Mouse (Mus musculus) embryonic facial prominence, embryonic 11.5 days (tissue): ENCODE measurements around the gene Zfp148. TPM values are rescaled to one million over a fixed set of nuclear protein-coding genes. Genes with fewer than 3 reads are reported as not detected.

Experiments used
- ATAC-seq: fragments of 200-750 bp; cut with Nextera tagmentation; replicated peaks from 2 replicates; pipeline ENCODE4 v1.8.0; 2017; ENCODE audit warnings: low read depth; ENCODE audit not compliant: insufficient number of reproducible peaks, low FRiP score, low TSS enrichment
- DNase-seq: peaks from one replicate; pipeline ENCODE4 v3.0.0-alpha.2; 2015; ENCODE audit warnings: low spot score
- H3K27ac ChIP-seq: fragments of 300-500 bp; sonication (generic); replicated peaks from 2 replicates; pipeline ENCODE4 v1.5.1; 2014; ENCODE audit warnings: mild to moderate bottlenecking, low read depth, low read length, control low read depth
- H3K27me3 ChIP-seq: fragments of 300-500 bp; sonication (generic); 2 replicates; pipeline ENCODE4 v1.6.1; 2014; ENCODE audit warnings: mild to moderate bottlenecking, low read length, moderate library complexity, mixed read lengths; ENCODE audit not compliant: control insufficient read depth, insufficient read depth
- H3K36me3 ChIP-seq: fragments of 300-500 bp; sonication (generic); replicated peaks from 2 replicates; pipeline ENCODE4 v1.6.1; 2014; ENCODE audit warnings: low read depth, mild to moderate bottlenecking, low read length, moderate library complexity, mixed read lengths; ENCODE audit not compliant: control insufficient read depth, insufficient read depth
- H3K4me1 ChIP-seq: fragments of 300-500 bp; sonication (generic); 2 replicates; pipeline ENCODE4 v1.6.1; 2014; ENCODE audit warnings: low read length, mixed read lengths; ENCODE audit not compliant: control insufficient read depth, insufficient read depth
- H3K4me2 ChIP-seq: fragments of 300-500 bp; sonication (generic); 2 replicates; pipeline ENCODE4 v1.6.1; 2014; ENCODE audit warnings: low read depth, mild to moderate bottlenecking, control low read depth, low read length, moderate library complexity
- H3K4me3 ChIP-seq: fragments of 300-500 bp; sonication (generic); 2 replicates; pipeline ENCODE4 v1.5.1; 2014; ENCODE audit warnings: low read depth, low read length, control low read depth
- H3K9ac ChIP-seq: fragments of 300-500 bp; sonication (generic); replicated peaks from 2 replicates; pipeline ENCODE4 v1.6.1; 2014; ENCODE audit warnings: mild to moderate bottlenecking, control low read depth, low read length
- H3K9me3 ChIP-seq: fragments of 300-500 bp; sonication (generic); replicated peaks from 2 replicates; pipeline ENCODE4 v1.6.1; 2016; ENCODE audit warnings: mild to moderate bottlenecking, low read length, inconsistent platforms, mixed read lengths; ENCODE audit not compliant: control insufficient read depth
- WGBS: fragments of 180-500 bp; shearing (Covaris S2); extraction: QIAGEN DNeasy Blood & Tissue Kit; methylation state at CpG from one replicate; pipeline ENCODE4 v1.1.7; 2014; 5-methylcytosine and 5-hydroxymethylcytosine counted together
- polyA plus RNA-seq: library from polyadenylated mRNA; unstranded; fragments of >200 nt; fragmentation: Nextera tagmentation; extraction: Ambion mirVana; gene quantifications from 2 replicates; pipeline ENCODE4 v1.2.1, GENCODE M21; 2014

Gene Zfp148
- polyA plus RNA-seq, 1 experiment from 2014 or later = 52.9 TPM

DNA sequence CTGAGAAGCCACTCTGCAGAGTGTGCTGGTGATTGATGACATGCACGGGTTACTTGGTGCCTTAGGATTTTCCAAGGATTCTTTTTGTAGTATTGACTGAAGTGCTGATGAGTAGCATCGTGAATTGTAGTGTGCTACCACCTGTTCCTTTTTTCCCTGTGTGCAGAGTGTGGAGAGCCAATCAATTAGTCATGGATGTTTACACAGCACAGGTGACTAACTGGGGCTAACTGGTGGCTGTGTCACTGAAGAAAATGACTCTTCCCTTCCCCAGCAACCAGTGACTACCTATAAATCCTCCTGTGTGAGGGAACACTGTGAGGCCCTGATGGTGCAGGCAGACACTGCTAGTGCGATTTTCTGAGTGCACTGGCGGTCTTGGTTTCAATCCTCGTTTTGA is 66.2 kb downstream of the Zfp148 start:
- Histone ChIP-seq H3K9me3 (no peaks in the 10 kb centered on the region), H3K4me1 (no peaks in the 10 kb centered on the region), H3K27ac (no peak overlapping the region), H3K27me3 (no peaks in the 10 kb centered on the region), H3K36me3 (no peaks in the 10 kb centered on the region), H3K4me2 (no peak overlapping the region), H3K9ac (no peak overlapping the region), H3K4me3 (no peak overlapping the region)
- ATAC-seq = no peak
- no peak for DNase-seq
- 78% methylated on average over 5 of the region's 5 CpGs for WGBS

DNA sequence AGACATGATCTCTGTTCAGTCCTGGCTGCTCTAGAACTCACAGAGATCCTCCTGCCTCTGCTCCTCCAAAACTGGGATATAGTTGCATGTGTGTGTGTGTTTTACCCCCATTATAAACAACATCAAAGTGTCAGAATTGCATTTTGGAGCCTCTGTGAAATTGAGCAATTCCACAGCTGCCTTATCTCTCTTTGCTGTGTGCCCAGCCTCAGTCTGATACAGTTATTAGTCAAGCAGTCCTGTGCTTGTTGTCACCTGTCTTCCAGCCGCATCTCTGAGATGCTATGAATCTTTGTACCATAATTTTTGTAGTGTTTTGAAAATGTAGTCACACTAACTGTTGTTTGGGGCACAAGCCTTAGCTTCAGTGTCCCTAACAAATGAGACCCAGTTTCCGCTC is 73.2 kb downstream of the Zfp148 start:
- no peaks in the 10 kb centered on the region for H3K9me3 ChIP-seq
- no peak overlapping the region for H3K4me2 ChIP-seq
- no peak overlapping the region for H3K9ac ChIP-seq
- no peaks in the 10 kb centered on the region for H3K27me3 ChIP-seq
- no peaks in the 10 kb centered on the region for H3K4me1 ChIP-seq
- no peaks in the 10 kb centered on the region for H3K36me3 ChIP-seq
- no peak overlapping the region for H3K27ac ChIP-seq
- 91% methylated on average over 2 of the region's 2 CpGs for WGBS
- ATAC-seq = no peak
- no peak overlapping the region for H3K4me3 ChIP-seq
- no peak for DNase-seq

DNA sequence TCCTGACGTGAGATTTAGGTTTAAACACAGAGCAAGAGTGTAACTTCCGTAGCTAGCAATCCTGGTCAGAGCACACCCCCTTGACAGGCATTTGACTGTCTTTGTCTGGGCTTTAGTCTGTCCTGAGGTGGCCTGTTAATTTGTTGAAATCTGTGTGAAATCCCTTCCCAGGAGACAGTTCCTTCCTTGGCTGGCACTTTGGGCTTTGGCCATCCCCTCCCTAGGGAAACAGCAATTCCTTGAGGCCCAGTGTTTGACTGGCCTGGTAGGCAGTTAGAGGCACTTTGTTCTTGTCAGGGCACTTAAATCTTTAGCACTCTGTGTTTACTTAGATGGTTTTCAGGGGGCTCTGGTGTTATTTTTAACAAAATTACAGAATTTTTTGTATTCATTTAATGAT is 73.7 kb downstream of the Zfp148 start:
- H3K4me3 ChIP-seq = no peak overlapping the region
- WGBS = 66% methylated on average over 2 of the region's 2 CpGs
- no peaks in the 10 kb centered on the region for H3K27me3 ChIP-seq
- no peak overlapping the region for H3K4me2 ChIP-seq
- ATAC-seq (no peak), DNase-seq (no peak)
- H3K9ac ChIP-seq = no peak overlapping the region
- peaks cover 3% of the 10 kb centered on the region; the same call in 1 of the 2 replicates for H3K36me3 ChIP-seq
- H3K27ac ChIP-seq = no peak overlapping the region
- no peaks in the 10 kb centered on the region for H3K4me1 ChIP-seq
- no peaks in the 10 kb centered on the region for H3K9me3 ChIP-seq

DNA sequence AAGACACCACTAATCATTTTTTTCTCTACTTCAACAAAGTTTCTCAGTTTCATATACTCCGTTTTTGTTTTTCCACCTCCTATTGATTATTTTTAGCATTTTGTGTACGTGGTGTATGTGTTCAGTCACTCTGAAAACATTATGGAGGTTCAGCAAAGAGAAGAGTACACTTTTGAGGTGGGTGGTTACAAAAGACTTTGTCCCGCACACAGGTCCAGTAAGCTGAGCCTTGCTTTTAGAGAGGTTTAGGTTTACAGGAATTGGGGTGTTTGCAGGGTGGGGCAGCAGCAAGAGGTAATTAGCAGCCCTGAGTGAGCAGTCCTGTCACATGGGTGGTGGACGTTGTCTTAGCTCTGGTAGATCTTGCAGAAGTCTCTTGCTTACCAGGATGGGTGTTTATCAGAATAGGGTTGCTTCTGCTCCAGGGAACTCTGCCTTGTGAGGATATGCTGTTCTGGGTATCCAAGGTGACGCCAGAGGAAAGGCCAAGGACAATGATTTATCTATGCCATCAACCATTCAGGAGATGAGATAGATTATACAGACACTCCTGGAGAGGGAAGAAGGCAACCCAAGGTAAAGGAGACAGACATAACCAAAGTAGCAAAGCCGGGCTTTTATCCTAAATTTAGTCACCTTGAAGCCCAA is 74.8 kb downstream of the Zfp148 start:
- Histone ChIP-seq H3K27ac (no peak overlapping the region), H3K9ac (no peak overlapping the region), H3K36me3 (peaks cover 3% of the 10 kb centered on the region; the same call in 1 of the 2 replicates), H3K4me3 (no peak overlapping the region), H3K9me3 (no peaks in the 10 kb centered on the region), H3K4me2 (no peak overlapping the region), H3K4me1 (no peaks in the 10 kb centered on the region), H3K27me3 (no peaks in the 10 kb centered on the region)
- no peak for DNase-seq
- WGBS = 81% methylated on average over 6 of the region's 6 CpGs
- no peak for ATAC-seq

DNA sequence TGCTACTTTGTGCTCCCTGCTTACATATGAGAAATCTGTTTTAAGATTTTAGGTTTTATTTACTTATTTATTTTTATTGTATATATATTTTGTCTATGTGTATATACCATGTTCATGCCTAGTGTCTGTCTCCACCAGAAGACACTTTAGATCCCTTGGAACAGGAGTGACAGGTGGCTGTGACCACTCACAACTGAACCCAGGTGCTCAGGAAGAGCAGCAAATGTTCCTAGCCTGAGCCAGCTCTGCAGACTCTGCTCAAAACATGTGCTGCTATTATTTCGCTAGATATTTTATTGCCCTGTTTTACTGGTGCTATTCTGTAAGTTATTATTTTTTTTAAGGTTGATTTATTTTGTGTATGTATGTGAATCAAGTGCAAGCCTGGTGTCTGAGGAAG is 78.5 kb downstream of the Zfp148 start:
- H3K36me3 ChIP-seq = peaks cover 3% of the 10 kb centered on the region; the same call in 1 of the 2 replicates
- no peak overlapping the region for H3K4me3 ChIP-seq
- H3K27ac ChIP-seq = no peak overlapping the region
- H3K9me3 ChIP-seq = no peaks in the 10 kb centered on the region
- DNase-seq = no peak
- 100% methylated on average over 1 of the region's 1 CpGs for WGBS
- no peaks in the 10 kb centered on the region for H3K27me3 ChIP-seq
- no peaks in the 10 kb centered on the region for H3K4me1 ChIP-seq
- ATAC-seq = no peak
- H3K4me2 ChIP-seq = no peak overlapping the region
- H3K9ac ChIP-seq = no peak overlapping the region

DNA sequence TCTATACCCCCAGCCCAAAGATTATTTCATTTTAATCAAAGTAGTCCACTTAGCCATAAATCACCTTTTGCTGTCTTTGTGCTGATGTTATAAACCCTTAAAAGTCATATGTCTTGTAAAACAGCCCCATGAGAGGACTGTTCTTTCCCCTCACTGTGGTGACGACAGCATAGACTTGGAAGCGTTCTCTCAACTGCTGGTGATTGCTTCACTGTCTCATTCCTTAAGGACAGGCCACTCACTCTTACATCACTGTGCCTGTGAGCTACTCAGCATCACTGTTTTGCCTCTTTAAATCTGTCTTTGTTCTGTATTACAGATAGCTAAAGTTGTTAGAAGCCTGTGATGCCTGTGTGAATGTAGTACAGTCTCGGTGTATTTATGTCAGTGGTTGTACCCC is 80.8 kb downstream of the Zfp148 start:
- no peak for ATAC-seq
- no peaks in the 10 kb centered on the region for H3K9me3 ChIP-seq
- no peak overlapping the region for H3K9ac ChIP-seq
- peaks cover 3% of the 10 kb centered on the region; the same call in 1 of the 2 replicates for H3K36me3 ChIP-seq
- DNase-seq = no peak
- WGBS = 85% methylated on average over 3 of the region's 3 CpGs
- H3K4me1 ChIP-seq = no peaks in the 10 kb centered on the region
- H3K27ac ChIP-seq = no peak overlapping the region
- H3K4me3 ChIP-seq = no peak overlapping the region
- H3K4me2 ChIP-seq = no peak overlapping the region
- no peaks in the 10 kb centered on the region for H3K27me3 ChIP-seq

DNA sequence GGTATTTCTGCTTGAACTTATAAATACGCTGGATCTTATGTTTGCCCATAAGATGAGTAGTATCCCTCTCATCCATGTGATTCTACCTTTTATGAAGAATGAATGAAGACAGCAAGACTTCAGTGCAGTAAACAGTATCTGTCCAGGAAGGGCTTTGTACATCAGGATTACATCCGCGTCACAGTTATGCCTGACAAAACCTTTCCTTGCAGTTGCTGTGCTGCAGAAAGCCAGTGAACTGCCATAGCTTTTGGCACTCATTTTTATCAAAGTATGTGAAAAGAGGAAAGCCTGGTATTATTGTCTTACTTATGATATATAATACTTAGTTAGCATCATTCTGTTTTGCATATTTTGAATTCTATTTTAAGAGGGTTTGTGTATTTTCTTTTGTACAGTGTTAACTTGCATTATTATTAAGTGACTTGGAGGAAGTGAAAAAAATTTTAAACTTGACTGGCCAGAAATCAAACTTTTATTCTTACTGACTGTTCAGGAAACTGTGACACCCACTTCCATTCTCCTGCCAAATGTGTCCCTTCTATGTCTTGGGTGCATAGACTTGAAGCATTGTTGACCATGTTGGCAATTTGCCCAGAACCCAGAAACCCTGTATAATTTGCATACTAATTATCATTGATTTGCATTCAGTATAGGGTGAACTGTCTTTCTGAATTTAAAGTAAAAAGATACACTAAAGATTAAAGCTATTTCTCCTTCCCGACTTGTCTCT is 84.0 kb downstream of the Zfp148 start:
- Histone ChIP-seq H3K27ac (no peak overlapping the region), H3K4me1 (no peaks in the 10 kb centered on the region), H3K27me3 (no peaks in the 10 kb centered on the region), H3K9me3 (no peaks in the 10 kb centered on the region), H3K36me3 (no peaks in the 10 kb centered on the region), H3K9ac (no peak overlapping the region), H3K4me2 (no peak overlapping the region), H3K4me3 (no peak overlapping the region)
- DNase-seq (no peak), ATAC-seq (no peak)
- WGBS = 92% methylated on average over 4 of the region's 4 CpGs

DNA sequence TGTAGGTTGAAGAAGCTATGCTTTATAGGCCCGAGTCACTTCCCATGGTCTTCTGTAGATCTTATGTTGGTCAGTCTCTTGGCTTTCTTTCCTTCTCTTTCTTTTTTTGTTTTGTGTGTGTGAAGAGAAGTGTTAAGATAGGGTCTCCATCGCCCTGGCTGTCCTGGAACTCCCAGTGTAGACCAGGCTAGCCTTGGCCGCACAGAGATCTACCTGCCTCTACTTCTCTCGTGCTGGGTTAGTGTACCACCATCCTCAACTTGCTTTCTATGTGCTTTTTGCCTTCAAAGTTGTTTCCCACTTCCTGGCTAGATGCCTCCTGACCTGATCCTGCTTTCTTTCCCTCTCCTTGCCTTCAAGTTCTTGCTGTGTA is 84.6 kb downstream of the Zfp148 start:
- Histone ChIP-seq H3K36me3 (no peaks in the 10 kb centered on the region), H3K4me1 (no peaks in the 10 kb centered on the region), H3K9ac (no peak overlapping the region), H3K4me2 (no peak overlapping the region), H3K9me3 (no peaks in the 10 kb centered on the region), H3K27ac (no peak overlapping the region), H3K4me3 (no peak overlapping the region), H3K27me3 (no peaks in the 10 kb centered on the region)
- DNase-seq = no peak
- no peak for ATAC-seq
- 92% methylated on average over 4 of the region's 4 CpGs for WGBS
